Mouse (Mus musculus): ENCODE data around the gene Pfdn5. TPM values are rescaled to one million over a fixed set of nuclear protein-coding genes. Genes with fewer than 3 reads are reported as not detected.

Gene Pfdn5
- polyA plus RNA-seq, 1 experiment = 239 TPM

DNA sequence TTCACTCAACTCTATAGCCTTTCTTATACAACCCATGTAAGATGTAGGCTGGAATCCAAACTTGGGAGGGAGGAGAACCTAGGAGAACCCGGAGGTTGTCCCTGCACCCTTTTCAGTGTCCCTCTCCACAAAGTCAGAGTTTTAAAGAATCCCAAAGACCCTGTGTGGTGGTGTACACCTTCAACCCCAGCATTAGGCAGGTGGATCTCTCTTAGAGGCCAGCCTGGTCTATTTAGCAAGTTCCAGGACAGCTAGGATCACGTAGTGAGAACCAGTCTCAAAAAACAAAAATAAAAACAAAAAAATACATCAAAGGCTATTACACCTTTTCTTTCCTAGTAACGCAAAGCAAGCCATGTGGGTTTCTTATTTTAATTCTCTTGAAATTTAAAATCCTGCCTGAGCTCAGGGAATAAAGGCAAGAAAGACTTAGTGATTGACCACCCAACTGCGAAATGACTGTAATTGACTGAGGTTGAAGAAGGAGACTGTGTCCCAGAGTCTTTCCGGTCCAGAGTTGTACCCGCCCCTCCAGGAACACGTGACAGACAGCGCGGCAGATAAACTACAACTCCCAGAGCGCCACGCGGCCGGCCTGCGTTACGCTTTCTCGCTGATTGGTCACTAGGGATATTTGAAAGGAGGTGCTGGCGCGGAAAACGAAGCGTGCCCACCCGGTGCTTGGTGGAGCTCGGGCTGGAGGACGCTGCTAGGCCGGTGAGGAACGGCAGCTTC lies 30.1 kb upstream of the Pfdn5 start, which contains the start of gene Espl1:
Gene Espl1 (plus strand): TSS at position 634 of the 735 bp plus-strand sequence.
- Histone ChIP-seq H3K4me3 (ENCODE audit: insufficient read depth, low read length) (peak within 1 kb of the TSS; percentile 71), H3K4me1 (ENCODE audit: control insufficient read depth, insufficient read depth, low read length) (no peaks in the 10 kb centered on the region), H3K27ac (ENCODE audit: insufficient read depth, low read length) (no peak within 1 kb of the TSS)
- no peak for TF ChIP-seq CTCF (IDR thresholded peaks at IDR 0.05; ENCODE audit: borderline replicate concordance, insufficient read depth, low read length)
- TF ChIP-seq POLR2A (IDR thresholded peaks at IDR 0.05; ENCODE audit: low read depth, low read length) = peak; percentile 72

DNA sequence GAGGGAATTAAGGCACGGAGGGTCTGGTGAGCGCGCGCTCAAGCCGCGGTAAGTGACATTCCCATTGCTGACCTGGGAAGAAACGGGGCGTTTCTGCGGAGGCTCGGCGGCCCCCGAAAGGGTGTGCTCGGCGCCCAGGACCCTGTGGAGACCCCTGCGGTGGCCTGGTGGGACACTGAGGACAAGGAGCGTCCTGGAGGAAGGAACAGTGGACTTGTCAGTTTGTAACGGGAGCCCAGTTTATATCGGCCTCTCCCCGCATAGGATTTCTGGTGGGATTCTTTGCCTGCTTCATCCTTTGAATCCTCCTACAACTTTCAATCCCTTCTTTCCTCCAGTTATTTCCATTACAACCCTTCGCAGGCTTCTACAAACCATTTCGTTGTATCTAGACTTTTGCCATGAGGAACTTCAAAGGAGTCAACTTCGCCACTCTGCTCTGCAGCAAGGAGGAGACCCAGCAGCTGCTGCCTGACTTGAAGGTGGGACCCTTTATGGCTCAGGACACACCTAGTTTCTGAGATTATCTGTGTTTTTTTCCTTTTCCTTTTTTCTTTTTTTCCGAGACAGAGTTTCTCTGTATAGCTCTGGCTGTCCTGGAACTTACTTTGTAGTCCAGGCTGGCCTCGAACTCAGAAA lies 29.4 kb upstream of the Pfdn5 start:
- peak overlapping the region; percentile 71 for H3K4me3 ChIP-seq (ENCODE audit: insufficient read depth, low read length)
- no peak overlapping the region for H3K27ac ChIP-seq (ENCODE audit: insufficient read depth, low read length)
- no peaks in the 10 kb centered on the region for H3K4me1 ChIP-seq (ENCODE audit: control insufficient read depth, insufficient read depth, low read length)
- no peak for TF ChIP-seq CTCF (IDR thresholded peaks at IDR 0.05; ENCODE audit: borderline replicate concordance, insufficient read depth, low read length)
- no peak for TF ChIP-seq POLR2A (IDR thresholded peaks at IDR 0.05; ENCODE audit: low read depth, low read length)

DNA sequence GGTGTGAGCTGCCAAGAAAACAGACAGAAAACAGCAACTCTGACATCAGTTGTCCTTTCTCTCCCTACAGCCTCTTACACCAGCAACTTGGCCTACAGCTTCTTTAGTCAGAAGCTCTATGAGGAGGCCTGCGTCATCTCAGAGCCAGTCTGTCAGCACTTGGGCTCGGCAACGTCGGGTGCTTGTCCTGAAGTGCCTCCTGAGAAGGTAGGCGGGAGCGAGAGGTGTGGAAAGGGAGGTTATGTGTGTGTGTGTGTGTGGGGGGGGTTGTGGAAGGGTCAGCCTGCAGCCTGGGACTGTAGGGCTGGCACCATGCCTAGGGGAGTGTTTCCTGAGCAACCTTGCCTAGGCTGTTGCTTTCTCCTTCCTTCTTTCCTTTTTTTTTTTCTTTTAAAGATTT lies 23.4 kb upstream of the Pfdn5 start:
- Histone ChIP-seq H3K4me1 (ENCODE audit: control insufficient read depth, insufficient read depth, low read length) (no peaks in the 10 kb centered on the region), H3K4me3 (ENCODE audit: insufficient read depth, low read length) (no peak overlapping the region), H3K27ac (ENCODE audit: insufficient read depth, low read length) (no peak overlapping the region)
- TF ChIP-seq CTCF (IDR thresholded peaks at IDR 0.05; ENCODE audit: borderline replicate concordance, insufficient read depth, low read length) = no peak
- no peak for TF ChIP-seq POLR2A (IDR thresholded peaks at IDR 0.05; ENCODE audit: low read depth, low read length)

DNA sequence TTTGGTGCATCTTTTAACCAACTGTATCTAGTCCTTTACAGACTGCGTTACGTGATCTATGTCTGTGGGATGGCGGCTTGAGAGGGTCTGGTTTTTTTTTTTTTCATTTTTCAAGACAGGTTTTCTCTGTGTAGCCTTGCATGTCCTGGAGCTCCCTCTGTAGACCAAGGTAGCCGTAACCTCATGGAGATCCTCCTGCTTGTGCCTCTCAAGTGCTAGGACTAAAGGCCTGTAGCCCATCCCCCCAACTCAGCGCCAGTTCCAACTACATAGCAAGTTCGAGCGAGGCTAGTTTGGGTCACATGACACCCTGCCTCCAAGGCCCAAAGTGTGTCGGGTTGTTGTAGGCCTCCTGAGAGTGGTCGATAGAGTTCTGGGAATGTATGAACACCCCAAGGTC lies 17.2 kb upstream of the Pfdn5 start:
- Histone ChIP-seq H3K4me1 (ENCODE audit: control insufficient read depth, insufficient read depth, low read length) (no peaks in the 10 kb centered on the region), H3K4me3 (ENCODE audit: insufficient read depth, low read length) (no peak overlapping the region), H3K27ac (ENCODE audit: insufficient read depth, low read length) (no peak overlapping the region)
- no peak for TF ChIP-seq CTCF (IDR thresholded peaks at IDR 0.05; ENCODE audit: borderline replicate concordance, insufficient read depth, low read length)
- TF ChIP-seq POLR2A (IDR thresholded peaks at IDR 0.05; ENCODE audit: low read depth, low read length) = no peak

DNA sequence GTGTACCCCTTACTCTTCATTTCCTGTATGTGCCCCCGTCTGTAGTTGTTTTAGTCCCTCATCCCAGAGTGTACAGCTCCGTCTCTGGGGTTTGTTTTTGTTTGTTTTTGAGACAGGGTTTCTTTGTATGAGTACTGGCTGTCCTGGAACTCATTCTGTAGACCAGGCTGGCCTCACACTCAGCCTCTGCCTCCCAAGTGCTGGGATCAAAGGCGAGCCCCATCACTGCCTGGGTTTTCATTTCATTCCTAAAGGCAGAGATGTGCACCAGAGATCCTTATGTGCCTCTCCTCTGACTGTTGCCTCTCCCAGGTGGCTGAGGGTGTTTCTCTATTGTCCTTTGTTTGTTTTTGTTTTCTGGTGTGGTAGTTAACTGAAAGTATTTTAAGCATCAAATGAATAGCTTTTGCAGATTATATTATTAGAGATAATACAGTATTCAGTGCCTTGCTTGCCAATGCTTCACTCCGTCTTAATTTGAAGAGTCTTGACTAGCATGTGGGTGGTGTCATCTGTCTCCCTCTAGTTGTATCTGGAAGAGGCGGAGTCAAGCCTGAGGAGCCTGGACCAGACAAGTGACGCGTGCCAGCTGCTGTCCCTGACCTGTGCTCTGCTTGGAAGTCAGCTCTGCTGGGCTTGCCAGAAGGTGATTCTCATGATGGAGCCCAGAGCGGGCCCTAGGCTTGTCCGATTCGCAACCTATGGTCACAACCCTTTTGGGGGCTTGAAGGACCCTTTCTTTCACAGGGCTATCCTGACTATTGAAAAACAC lies 15.7 kb upstream of the Pfdn5 start:
- no peaks in the 10 kb centered on the region for H3K4me1 ChIP-seq (ENCODE audit: control insufficient read depth, insufficient read depth, low read length)
- no peak overlapping the region for H3K4me3 ChIP-seq (ENCODE audit: insufficient read depth, low read length)
- H3K27ac ChIP-seq (ENCODE audit: insufficient read depth, low read length) = no peak overlapping the region
- TF ChIP-seq POLR2A (IDR thresholded peaks at IDR 0.05; ENCODE audit: low read depth, low read length) = no peak
- no peak for TF ChIP-seq CTCF (IDR thresholded peaks at IDR 0.05; ENCODE audit: borderline replicate concordance, insufficient read depth, low read length)

- TF ChIP-seq POLR2A (IDR thresholded peaks at IDR 0.05; ENCODE audit: low read depth, low read length) (no peak), CTCF (IDR thresholded peaks at IDR 0.05; ENCODE audit: borderline replicate concordance, insufficient read depth, low read length) (no peak)
- H3K4me3 ChIP-seq (ENCODE audit: insufficient read depth, low read length) = no peak overlapping the region
- H3K4me1 ChIP-seq (ENCODE audit: control insufficient read depth, insufficient read depth, low read length) = no peaks in the 10 kb centered on the region
- no peak overlapping the region for H3K27ac ChIP-seq (ENCODE audit: insufficient read depth, low read length)
Observed at GRCm38 (mm10) chr15:102311489-102311888, 14.4 kb upstream of the Pfdn5 start.

DNA sequence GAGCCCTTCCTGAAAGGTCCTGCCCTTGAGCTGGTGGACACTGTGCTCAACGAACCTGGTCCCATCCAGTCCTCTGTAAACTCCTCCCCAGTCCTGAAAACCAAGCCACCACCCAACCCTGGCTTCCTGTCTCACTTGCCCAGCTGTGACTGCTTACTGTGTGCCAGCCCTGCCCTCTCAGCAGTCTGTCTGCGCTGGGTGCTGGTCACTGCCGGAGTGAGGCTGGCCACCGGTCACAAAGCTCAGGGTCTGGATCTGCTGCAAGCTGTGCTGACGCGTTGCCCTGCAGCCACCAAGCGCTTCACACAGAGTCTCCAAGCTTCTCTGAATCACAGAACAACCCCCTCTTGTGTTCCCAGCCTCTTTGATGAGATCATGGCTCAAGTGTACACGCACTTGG lies 10.6 kb upstream of the Pfdn5 start:
- no peak for TF ChIP-seq POLR2A (IDR thresholded peaks at IDR 0.05; ENCODE audit: low read depth, low read length)
- TF ChIP-seq CTCF (IDR thresholded peaks at IDR 0.05; ENCODE audit: borderline replicate concordance, insufficient read depth, low read length) = no peak
- Histone ChIP-seq H3K27ac (ENCODE audit: insufficient read depth, low read length) (no peak overlapping the region), H3K4me3 (ENCODE audit: insufficient read depth, low read length) (no peak overlapping the region), H3K4me1 (ENCODE audit: control insufficient read depth, insufficient read depth, low read length) (no peaks in the 10 kb centered on the region)

- no peak for TF ChIP-seq POLR2A (IDR thresholded peaks at IDR 0.05; ENCODE audit: low read depth, low read length)
- TF ChIP-seq CTCF (IDR thresholded peaks at IDR 0.05; ENCODE audit: borderline replicate concordance, insufficient read depth, low read length) = peak; percentile 74; the same call in 1 of the 2 replicates
- Histone ChIP-seq H3K27ac (ENCODE audit: insufficient read depth, low read length) (no peak overlapping the region), H3K4me3 (ENCODE audit: insufficient read depth, low read length) (no peak overlapping the region), H3K4me1 (ENCODE audit: control insufficient read depth, insufficient read depth, low read length) (no peaks in the 10 kb centered on the region)
Observed at GRCm38 (mm10) chr15:102316263-102316662, 9.7 kb upstream of the Pfdn5 start.

DNA sequence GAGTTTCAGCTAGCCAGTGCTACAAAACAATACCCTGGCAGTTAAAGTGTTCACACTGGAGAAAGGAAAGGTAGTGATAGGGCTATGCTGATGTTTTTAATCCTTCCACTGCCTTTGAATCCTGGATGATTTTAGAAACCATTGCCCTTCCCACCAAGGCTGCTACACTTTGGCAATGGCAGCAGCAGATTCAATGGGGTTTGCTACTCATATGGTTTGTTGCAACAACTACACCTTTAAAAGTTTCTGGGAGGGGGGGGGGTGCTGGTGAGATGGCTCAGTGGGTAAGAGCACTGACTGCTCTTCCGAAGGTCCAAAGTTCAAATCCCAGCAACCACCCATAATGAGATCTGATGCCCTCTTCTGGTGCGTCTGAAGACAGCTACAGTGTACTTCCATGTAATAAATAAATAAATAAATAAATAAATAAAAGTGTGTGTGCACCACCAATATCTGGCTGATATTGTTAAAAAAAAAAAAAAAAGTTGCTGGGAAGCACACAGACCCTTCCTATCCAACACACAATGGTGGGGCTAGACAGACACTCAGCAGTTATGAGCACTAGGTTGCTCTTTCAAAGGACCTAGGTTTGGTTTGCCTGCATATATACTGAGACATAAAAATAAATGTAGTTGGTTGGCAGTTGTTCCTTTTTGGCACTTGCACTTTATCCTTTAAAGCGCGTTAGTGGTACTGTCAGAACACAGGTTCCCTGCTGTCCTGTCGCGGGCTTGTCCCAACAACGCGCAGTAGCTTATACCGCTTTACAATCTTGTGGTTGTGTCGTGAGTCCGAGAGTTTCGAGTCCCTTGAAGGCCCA lies 1.1 kb upstream of the Pfdn5 start:
- no peak for TF ChIP-seq POLR2A (IDR thresholded peaks at IDR 0.05; ENCODE audit: low read depth, low read length)
- no peak for TF ChIP-seq CTCF (IDR thresholded peaks at IDR 0.05; ENCODE audit: borderline replicate concordance, insufficient read depth, low read length)

More for the DNA sequence above, 1.1 kb upstream of the Pfdn5 start:
- H3K4me3 ChIP-seq (ENCODE audit: insufficient read depth, low read length) = no peak overlapping the region
- no peak overlapping the region; the same call in 1 of the 2 replicates for H3K27ac ChIP-seq (ENCODE audit: insufficient read depth, low read length)
- H3K4me1 ChIP-seq (ENCODE audit: control insufficient read depth, insufficient read depth, low read length) = no peaks in the 10 kb centered on the region

Data from embryonic fibroblast, embryonic 13.5 days (primary cell).